Mouse (Mus musculus): ENCODE results near the gene Hsdl2. TPM values are rescaled to one million over a fixed set of nuclear protein-coding genes. Genes with fewer than 3 reads are reported as not detected.
"Not testable (repeated sequence)": the region's sequence is repeated elsewhere in the genome, so short reads cannot be mapped to it uniquely, and the experiment has no call there.

Gene Hsdl2
- total RNA-seq, 1 experiment from 2014 or later: 23.4 TPM

DNA sequence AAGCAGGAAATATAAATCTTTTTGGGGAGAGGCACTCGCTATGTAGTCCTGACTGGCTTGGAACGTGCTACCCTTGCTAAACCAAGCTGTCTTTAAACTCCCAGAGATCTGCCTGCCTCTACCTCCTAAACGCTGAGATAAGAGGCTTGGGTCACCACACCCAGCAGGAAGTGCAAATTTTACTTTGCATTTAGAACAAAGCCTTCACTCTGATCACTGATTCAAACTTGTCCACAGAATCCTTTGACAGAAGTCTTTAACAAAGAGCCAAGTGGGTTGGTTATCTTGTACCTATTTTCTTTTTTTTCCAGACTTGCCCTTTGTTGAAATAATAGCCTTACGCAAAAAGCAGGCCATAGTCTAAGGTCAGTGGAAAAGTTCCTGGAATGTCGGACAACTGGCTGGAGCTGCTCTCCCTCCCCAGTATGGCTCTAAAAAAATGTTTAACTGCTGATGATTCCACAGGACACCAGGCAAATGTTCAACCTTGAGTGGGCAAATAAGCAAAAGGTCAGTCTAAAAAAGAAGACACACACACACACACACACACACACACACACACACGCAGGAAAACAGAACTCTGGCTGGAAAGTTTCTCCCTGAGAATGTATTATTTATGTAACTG is 23.2 kb upstream of the Hsdl2 start:
- ATAC-seq (replicated peaks; ENCODE audit: insufficient number of reproducible peaks, low FRiP score, low TSS enrichment, poor library complexity, severe bottlenecking): no peak

DNA sequence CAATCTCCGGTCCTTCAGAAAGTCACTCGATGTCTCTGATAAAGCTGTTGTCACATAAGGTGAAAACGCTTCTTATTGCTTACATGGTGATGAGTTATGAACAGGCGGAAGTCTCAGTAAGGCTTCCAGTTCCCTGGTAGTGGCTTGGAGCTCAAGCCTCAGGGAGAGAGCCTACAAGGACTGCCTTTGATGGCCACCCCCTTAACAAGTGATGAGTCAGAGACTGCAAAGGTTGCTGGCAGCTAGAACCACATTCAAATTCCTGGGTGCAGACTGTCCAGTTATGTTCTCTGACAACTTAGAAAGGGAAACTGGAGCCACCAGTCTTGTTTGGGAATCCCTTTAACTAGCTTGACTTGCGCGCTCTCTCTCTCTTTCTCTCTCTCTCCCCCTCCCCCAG is 21.2 kb upstream of the Hsdl2 start:
- ATAC-seq (replicated peaks; ENCODE audit: insufficient number of reproducible peaks, low FRiP score, low TSS enrichment, poor library complexity, severe bottlenecking): no peak

DNA sequence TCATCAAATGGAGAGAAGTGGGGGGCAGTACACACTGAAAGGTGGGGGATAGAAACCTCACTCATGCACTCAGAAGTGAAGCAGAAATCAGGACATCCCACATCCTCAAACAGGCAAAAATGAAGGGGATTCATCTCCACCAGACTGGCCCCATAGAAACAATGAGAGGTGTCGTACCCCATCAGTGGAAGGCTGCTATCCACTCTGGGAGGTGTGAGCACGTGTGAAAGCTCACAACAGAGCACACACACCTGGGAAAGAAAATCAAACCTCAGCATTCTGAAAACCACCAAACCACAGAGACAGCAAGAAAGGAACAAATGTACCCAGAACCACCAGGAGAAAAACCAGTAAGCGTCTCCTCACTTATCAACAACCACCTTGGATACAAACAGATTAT is 17.2 kb upstream of the Hsdl2 start:
- no peak for ATAC-seq (replicated peaks; ENCODE audit: insufficient number of reproducible peaks, low FRiP score, low TSS enrichment, poor library complexity, severe bottlenecking)

DNA sequence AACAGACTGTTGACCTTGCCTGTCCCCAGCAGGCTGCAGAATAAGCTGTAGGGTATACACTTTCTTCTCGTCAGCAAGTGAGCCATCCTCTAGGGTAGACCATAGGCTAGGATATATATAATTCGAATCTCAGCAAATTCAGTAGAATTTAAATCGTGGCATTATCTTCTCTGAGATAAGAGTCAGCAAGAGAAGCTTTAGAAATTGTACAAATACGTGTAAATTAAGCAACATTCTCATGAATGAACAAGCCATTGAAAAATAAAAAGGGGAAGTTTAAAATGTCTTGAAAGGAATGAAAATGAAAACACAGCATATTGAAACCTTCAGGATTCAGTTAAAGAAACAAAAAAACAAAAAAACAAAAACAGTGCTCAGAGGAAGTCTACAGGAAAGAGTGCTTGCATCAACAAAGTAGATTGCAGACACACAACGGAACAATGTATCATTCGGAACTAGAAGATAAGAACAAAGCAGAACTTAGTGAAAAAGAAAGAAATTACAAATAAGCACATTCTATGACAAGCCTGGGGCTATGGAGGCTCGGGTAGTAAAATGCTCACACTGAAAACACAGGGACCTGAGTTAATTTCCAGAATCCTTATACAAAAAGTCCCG is 15.7 kb upstream of the Hsdl2 start:
- no peak; the same call in 1 of the 2 replicates for ATAC-seq (replicated peaks; ENCODE audit: insufficient number of reproducible peaks, low FRiP score, low TSS enrichment, poor library complexity, severe bottlenecking)

DNA sequence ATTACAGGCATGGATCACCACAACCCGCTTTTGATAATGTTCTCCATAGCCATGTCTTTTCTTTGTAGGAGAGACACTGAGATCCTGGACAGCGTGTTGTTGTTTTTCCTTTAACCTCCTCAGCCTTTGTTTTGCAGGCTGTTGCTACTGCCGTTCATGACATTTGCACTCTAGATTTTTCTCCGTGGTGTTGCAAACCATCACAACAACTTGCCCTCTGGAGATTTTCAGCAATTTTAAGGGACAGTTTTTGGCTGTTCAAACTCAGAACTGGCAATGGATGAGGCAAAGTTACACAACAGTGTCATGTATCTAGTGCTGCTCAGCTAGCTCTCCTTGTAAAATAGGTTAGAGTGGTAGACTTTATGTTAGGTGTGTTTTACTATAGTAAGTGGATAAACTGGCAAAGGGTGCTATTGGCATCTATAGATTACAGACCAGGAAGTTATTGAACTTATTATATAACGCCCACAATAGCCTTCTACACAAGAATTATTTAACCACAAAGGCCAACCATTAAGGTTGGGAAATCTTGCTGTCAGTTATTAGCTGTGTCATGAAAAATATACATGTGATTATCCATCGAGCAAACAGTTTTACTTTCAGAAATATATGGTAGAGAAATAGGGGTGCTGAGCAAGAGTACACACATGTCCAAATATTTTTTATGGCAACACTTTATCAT is 13.6 kb upstream of the Hsdl2 start:
- ATAC-seq (replicated peaks; ENCODE audit: insufficient number of reproducible peaks, low FRiP score, low TSS enrichment, poor library complexity, severe bottlenecking): no peak

DNA sequence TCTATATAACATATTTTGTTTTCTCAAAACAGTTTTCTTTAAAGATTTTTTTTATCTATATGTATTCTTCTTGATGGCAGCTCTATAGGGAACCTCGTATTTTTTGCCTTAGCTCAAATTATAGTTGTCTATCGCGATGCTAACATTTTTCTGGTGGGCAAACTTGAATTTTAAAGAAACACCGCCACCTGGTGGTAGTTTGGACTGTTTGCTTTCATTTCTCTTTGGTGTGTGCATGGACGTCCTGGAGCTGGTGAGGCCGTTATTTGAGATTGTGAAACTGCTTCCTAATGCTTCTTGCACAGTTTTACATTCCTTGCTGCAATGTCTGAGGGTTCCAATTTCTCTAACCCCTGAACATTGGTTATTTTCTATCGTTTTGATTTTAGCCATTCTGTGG is 11.8 kb upstream of the Hsdl2 start:
- peak; percentile 68 for ATAC-seq (replicated peaks; ENCODE audit: insufficient number of reproducible peaks, low FRiP score, low TSS enrichment, poor library complexity, severe bottlenecking)

DNA sequence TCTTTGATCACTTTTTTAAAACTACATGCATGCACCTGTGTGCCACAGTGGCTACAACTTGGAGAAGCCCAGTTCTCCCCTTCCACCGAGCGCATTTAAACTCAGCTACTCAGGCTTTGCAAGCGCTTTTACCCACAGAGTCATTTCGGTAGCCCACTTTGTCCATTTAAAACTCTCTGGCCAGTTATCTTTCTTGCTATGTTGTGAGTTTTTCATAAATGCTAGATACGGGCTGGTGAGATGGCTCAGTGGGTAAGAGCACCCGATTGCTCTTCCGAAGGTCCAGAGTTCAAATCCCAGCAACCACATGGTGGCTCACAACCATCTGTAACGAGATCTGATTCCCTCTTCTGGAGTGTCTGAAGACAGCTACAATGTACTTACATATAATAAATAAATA is 10.8 kb upstream of the Hsdl2 start:
- ATAC-seq (replicated peaks; ENCODE audit: insufficient number of reproducible peaks, low FRiP score, low TSS enrichment, poor library complexity, severe bottlenecking): not testable (repeated sequence)

DNA sequence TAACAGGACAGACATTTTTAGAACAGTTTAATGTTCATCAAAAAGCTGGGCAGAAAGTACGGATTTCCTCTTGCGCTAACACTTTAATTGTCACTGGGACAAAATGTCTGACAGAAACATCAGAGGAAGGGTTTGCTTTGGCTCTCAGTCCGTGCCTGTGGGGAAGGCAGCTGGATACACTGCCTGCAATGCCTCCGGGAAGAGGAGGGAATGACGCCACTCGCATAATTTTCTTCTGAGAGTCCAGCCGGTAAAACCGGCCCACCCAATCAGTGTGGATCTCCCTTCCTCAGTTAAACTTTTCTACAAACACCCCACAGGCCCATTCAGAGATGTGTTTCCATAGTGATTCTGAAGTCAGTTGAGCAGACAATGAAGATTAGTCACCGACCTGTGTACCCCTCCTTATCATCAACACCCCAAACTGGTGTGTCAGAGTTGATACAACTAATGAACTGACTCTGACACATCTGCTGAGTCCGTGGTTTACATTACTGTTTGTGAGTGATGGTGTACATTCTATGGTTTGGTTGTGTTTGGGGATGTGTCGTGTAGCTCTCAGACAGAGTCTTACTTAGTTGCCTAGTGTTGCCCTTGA is 8.7 kb upstream of the Hsdl2 start:
- ATAC-seq (replicated peaks; ENCODE audit: insufficient number of reproducible peaks, low FRiP score, low TSS enrichment, poor library complexity, severe bottlenecking): no peak

DNA sequence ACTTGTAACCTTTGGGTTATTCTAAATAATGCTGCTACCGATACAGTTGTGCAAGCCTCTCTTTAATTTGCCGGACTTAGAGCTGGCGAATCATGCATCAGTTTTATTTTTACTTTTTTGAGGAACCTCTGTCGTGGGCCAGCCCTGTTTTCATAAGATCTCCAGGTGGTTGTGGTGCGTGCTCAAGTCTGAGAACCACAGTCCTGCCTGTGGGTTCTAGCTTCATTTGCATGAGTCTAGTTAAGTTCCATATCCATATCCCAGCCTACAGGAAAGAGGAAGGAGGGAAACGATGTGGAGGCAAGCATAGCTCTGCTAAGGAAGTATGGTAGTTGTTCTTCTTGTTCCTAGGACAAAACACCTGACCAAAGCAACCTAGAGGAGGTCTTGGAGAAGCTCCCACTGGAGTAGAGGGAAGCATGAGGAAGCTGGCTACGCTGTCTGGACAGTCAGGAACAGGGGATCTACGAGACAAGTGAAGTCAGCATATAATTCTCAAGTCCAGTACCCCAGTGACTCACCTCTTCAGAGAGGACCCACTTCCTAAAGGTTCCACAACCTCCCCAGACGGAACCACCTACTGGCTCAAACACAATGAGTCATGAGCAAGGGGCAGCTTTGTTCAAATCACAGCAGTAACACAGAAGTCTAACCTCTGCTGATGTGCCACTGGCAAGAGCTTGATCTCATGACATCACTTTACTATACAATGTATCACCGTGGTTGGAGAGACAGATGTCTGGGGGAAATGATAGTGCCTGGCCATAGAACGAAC is 6.0 kb upstream of the Hsdl2 start:
- ATAC-seq (replicated peaks; ENCODE audit: insufficient number of reproducible peaks, low FRiP score, low TSS enrichment, poor library complexity, severe bottlenecking): peak; percentile 58

DNA sequence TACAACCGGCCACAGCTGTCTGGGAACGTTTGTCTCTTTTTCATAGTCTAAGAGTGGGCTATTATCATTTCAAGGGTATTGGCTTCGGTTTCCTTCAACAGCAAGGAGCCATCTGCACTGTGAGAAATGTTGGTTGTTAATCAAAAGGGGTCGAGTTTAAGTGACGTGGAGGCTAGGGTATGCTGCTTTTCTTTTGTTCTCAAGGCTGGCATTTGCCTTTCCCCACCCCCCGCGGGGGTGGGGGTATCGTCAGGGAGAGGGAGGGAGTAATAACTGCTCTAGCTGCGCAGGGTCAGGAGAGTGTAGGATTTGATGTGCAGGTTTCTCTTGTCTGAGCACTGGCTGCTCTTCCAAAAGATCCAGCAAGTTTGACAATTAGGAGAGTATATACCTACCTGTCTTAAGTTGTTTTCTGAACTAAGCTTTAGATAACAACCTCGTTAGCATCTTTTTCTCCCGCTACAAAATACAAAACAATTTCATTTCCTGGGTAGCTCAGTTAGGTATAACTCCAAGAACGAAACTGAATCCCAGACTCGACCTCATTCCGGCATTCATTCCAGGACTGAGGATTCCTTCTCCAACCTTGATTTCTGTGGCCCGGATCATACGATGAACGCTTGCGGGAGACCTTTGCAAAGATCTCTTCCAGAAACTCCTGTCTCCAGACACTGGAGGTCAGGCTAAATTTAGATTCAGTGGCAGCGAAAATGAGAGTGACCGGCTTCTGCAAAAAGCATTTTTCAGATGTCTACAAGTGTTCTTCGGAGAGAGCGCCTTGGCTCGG is 675 bp upstream of the Hsdl2 start:
- no peak for ATAC-seq (replicated peaks; ENCODE audit: insufficient number of reproducible peaks, low FRiP score, low TSS enrichment, poor library complexity, severe bottlenecking)

DNA sequence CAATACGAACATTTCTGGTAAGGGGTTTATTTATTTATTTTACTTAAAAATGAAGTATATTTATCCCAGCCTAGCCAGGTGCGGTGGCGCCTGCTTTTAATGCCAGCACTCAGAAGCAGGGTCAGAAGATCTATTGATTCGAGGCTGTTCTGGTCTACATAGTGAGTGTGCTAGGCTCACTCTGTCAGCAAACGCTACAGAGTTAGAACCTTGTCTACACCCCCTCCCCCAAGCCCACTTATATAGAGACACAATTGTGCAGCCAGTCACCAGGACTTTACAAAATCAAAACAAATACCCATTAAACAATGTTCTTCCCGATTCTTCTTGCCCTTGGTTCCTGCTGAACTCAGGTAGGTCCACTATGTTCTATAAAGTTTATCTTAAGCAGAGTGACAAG is 823 bp downstream of the Hsdl2 start:
- ATAC-seq (replicated peaks; ENCODE audit: insufficient number of reproducible peaks, low FRiP score, low TSS enrichment, poor library complexity, severe bottlenecking): no peak

DNA sequence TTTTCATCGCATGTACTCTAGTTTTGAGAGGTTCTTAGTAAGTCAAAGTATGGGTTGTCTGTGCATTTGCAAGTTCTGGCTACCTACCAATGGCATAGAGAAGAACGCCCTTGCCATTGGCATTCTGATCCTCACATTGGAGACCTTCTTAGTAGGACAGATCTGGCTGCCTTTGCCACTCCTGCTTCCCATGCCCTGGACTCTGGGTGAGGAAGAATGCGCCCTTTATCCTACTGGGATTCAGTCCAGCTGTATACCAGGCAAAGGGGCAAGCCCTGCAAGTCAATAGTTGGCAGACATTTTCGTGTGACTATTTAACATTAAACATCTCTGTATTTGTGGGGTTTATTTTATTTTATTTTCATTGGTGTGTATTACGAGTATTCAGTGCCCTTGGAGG is 3.7 kb downstream of the Hsdl2 start:
- ATAC-seq (replicated peaks; ENCODE audit: insufficient number of reproducible peaks, low FRiP score, low TSS enrichment, poor library complexity, severe bottlenecking): no peak

DNA sequence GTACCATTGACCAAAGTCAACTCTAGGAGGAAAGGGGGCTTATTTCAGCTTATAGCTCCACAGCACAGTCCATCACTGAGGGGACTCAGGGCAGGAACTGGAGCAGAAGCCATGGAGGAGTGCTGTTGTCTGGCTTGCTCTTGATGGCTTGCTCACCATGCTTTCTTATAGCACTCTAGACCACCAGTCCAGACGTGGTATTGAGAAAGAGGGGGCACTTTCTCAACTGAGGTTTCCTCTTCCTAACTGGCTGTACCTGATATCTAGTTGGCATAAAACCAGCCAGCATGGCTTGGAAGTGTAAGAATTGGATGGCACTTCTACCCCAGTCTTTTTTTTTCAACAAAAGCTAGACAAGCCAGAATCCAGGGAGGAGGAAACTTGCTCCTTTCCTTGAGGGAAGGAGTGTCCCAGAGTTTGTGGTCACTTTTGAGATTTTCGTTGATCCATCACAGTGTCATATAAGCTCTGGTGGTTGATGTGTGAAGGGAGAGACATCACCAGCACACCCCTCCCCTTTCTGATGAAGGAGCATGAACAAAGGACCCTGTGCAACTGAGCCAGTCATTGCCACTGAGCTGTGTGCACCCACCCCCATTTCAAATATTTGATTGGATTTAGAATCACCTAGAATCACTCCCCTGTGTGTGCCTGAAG is 6.0 kb downstream of the Hsdl2 start:
- ATAC-seq (replicated peaks; ENCODE audit: insufficient number of reproducible peaks, low FRiP score, low TSS enrichment, poor library complexity, severe bottlenecking): no peak

DNA sequence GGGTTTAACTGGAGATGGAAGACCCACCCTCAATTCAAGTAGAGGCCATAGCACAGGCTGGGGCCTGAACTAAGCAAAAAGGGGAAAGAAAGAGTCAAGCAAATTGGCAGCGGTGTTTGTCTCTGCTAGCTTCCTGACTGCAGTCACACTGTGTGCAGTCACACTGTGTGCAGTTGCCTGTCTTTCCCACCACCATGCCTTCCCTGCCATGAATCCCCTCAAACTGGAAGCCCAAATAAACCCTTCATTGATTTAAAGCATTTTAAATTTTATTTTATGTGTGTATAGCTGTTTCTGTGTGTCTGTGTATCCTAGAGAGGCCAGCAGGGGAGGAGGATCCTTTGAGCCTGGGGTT is 6.5 kb downstream of the Hsdl2 start:
- no peak for ATAC-seq (replicated peaks; ENCODE audit: insufficient number of reproducible peaks, low FRiP score, low TSS enrichment, poor library complexity, severe bottlenecking)

DNA sequence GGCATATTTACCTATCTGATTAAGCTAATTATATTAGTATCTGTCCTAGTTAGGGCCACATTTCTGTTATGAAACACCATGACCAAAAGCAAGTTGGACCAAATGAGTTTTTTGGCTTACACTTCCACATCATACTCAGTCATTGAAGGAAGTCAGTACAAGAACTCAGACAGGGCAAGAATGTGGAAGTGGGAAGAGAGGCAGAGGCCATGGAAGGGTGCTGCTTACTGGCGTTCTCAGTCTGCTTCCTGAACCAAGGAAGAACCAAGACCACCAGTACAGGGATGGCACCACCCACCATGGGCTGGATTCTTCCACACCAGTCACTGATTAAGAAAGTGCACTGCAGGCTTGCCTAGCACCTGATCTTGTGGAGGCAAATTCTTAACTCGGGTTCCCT is 13.3 kb downstream of the Hsdl2 start:
- ATAC-seq (replicated peaks; ENCODE audit: insufficient number of reproducible peaks, low FRiP score, low TSS enrichment, poor library complexity, severe bottlenecking): no peak

DNA sequence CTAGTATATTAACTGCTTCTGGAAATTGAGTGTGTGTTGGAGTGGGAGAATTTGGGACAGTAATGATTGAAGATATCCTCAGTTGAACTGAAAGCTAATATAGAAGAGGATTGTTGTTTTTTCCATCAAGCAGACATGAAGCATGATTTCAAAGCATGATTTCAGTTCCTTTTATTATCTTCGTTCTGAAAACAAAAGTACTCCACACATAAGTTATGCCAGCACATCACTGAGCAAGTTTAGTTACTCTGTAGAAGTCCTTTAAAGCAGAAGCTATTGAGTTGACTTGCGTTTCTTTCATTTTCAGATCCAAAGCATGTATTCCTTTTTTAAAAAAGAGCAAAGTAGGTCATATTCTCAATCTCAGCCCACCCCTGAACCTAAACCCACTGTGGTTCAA is 15.2 kb downstream of the Hsdl2 start:
- ATAC-seq (replicated peaks; ENCODE audit: insufficient number of reproducible peaks, low FRiP score, low TSS enrichment, poor library complexity, severe bottlenecking): no peak

DNA sequence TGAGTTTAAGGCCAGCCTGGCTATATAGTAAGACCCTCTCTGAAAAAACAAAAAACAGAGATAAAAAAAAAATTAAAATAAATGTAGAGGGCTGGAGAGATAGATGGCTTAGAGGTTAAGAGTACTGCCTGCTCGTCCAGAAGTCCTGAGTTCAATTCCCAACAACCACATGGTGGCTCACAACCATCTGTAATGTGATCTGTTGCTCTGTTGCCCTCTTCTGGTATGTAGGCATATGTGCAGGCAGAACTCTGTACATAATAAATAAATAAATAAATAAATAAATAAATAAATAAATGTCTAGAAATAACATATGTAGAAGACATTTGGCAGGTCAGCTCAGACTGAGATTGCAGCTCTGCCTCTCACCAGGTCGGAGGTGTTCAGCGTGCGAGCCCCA is 21.3 kb downstream of the Hsdl2 start:
- ATAC-seq (replicated peaks; ENCODE audit: insufficient number of reproducible peaks, low FRiP score, low TSS enrichment, poor library complexity, severe bottlenecking): no peak

DNA sequence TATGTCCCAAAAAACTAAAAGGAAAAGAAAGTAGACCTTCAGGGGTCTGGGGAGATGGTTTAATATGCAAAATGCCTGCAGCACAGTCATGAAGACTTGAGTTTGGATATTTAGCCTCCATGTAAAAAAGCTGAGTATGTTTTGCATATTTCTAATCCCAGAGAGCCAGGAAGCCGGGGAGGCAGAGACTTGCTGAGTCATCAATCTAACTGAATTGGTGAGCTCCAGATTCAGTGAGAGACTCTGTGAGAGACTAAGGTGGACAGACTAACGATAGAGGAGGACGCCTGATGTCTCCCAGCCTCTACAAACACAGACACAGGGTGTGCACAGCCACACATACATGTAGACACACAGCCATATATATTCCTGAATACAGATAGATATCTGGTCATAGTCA is 23.5 kb downstream of the Hsdl2 start:
- no peak for ATAC-seq (replicated peaks; ENCODE audit: insufficient number of reproducible peaks, low FRiP score, low TSS enrichment, poor library complexity, severe bottlenecking)

All from monocyte, adult 5-6 weeks (primary cell).